Mouse (Mus musculus): ENCODE measurements around the gene Slit3. TPM values are rescaled to one million over a fixed set of nuclear protein-coding genes. Genes with fewer than 3 reads are reported as not detected.

Gene Slit3
- total and polyA plus RNA-seq, 3 experiments, result 0.55 to 4.8 (median 2.8) TPM

DNA sequence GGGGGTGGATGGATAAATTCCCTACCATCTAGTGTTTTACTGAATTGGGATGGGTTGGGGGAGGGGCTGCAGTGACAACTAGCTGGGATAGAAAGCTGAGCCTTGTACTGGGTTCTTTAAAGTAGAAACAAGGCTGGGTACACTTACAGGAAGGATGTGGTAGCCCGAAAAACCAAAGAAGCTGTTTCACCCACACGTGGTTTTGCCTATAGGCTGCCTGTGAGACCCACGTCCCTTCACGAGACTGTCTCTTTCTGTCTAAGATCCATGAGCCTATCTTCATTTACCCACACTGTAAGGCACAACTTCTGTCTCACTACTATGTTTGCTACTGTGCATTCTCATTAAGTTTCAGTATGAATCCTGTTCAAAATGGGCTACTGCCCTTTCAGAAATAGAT lies 384.3 kb downstream of the Slit3 start:
- dilution Hi-C loops (cut with MboI; ENCODE audit: extremely low pct_ligation_motif_present, extremely low pct_unique_long_range_greater_than_20kb, low sequenced_read_pairs), result no loop called here
- no peak overlapping the region for H3K4me3 ChIP-seq (replicated peaks in 1 of 3; ENCODE audit: low read depth in 2 of 3, low read length in 2 of 3, poor library complexity in 1 of 3)

DNA sequence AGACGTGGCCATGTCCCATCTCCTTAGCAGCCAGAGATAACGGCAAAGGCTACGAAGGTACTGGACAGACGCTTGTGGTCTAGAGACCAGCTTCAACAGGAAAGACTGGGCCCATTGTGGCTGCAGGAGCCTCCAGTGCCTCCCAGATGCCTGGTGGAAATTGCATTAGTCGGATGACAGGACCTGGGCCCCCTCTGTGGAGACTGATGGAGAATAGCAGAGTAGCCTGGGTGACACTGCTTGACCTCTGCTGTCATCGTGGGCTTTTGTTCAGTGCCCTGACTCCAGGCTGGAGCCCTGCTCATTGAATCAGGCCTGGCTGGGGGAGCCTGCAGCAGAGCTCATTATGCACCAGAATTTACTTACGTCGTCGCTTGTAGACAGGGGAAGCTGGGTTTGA lies 384.8 kb downstream of the Slit3 start:
- H3K79me2 ChIP-seq (replicated peaks; ENCODE audit: control insufficient read depth, extremely low read depth, insufficient read depth, poor library complexity, severe bottlenecking), result no peaks in the 10 kb centered on the region
- no peak for TF ChIP-seq MAX (IDR thresholded peaks at IDR 0.05; ENCODE audit: low read length)
- TF ChIP-seq RCOR1 (conservative IDR thresholded peaks at IDR 0.05; ENCODE audit: low read depth, low read length), result no peak
- no peak for TF ChIP-seq HCFC1 (IDR thresholded peaks at IDR 0.05; ENCODE audit: low read depth, low read length)
- TF ChIP-seq EP300 (IDR thresholded peaks at IDR 0.05; ENCODE audit: low read length), result no peak
- TF ChIP-seq CHD2 (IDR thresholded peaks at IDR 0.05; ENCODE audit: low read length), result no peak
- no peak for TF ChIP-seq GABPA (IDR thresholded peaks at IDR 0.05; ENCODE audit: insufficient replicate concordance, low read depth, low read length)
- TF ChIP-seq ZMIZ1 (IDR thresholded peaks at IDR 0.05; ENCODE audit: low read depth, low read length), result no peak
- no peak for TF ChIP-seq E2F4 (IDR thresholded peaks at IDR 0.05; ENCODE audit: insufficient replicate concordance, low read depth, low read length)
- no peak for TF ChIP-seq RAD21 (IDR thresholded peaks at IDR 0.05; ENCODE audit: low read depth, low read length)
- no peak for TF ChIP-seq ETS1 (conservative IDR thresholded peaks at IDR 0.05; ENCODE audit: low read depth, low read length)
- TF ChIP-seq MYC (IDR thresholded peaks at IDR 0.05; ENCODE audit: low read depth, low read length), result no peak
- TF ChIP-seq CTCF (conservative IDR thresholded peaks at IDR 0.05 in 1 of 2, IDR thresholded peaks at IDR 0.05 in 1 of 2; ENCODE audit: low read depth in 2 of 2, low read length in 2 of 2), result no peak
- no peak for TF ChIP-seq BHLHE40 (IDR thresholded peaks at IDR 0.05; ENCODE audit: low read depth, low read length)
- no peak for TF ChIP-seq IRF4 (IDR thresholded peaks at IDR 0.05; ENCODE audit: low read depth, low read length)
- no peak for TF ChIP-seq JUND (conservative IDR thresholded peaks at IDR 0.05; ENCODE audit: low read depth, low read length)
- no peak for TF ChIP-seq CHD1 (IDR thresholded peaks at IDR 0.05; ENCODE audit: low read depth, low read length)
- no peak for TF ChIP-seq MEF2A (IDR thresholded peaks at IDR 0.05; ENCODE audit: borderline replicate concordance, low read depth, low read length)
- TF ChIP-seq ZKSCAN1 (IDR thresholded peaks at IDR 0.05; ENCODE audit: borderline replicate concordance, low read depth, low read length), result no peak
- no peak for TF ChIP-seq SIN3A (IDR thresholded peaks at IDR 0.05; ENCODE audit: low read length)
- no peaks in the 10 kb centered on the region for H3K36me3 ChIP-seq (replicated peaks in 1 of 2; ENCODE audit: control insufficient read depth in 1 of 2, insufficient read depth in 1 of 2, low read length in 1 of 2)
- no peaks in the 10 kb centered on the region for H3K27me3 ChIP-seq (replicated peaks)
- H3K4me3 ChIP-seq (replicated peaks in 1 of 3; ENCODE audit: low read depth in 2 of 3, low read length in 2 of 3, poor library complexity in 1 of 3), result no peak overlapping the region
- dilution Hi-C loops (cut with MboI; ENCODE audit: extremely low pct_ligation_motif_present, extremely low pct_unique_long_range_greater_than_20kb, low sequenced_read_pairs), result no loop called here
- H3K9me3 ChIP-seq (replicated peaks; ENCODE audit: low read length), result no peaks in the 10 kb centered on the region
- no peak for DNase-seq (ENCODE audit: extremely low read depth)
- H3K4me2 ChIP-seq (ENCODE audit: insufficient read depth, low read depth, poor library complexity, severe bottlenecking), result no peak overlapping the region
- no peak overlapping the region for H3K9ac ChIP-seq (ENCODE audit: insufficient read depth, low read depth)
- H3K4me1 ChIP-seq (ENCODE audit: control insufficient read depth in 1 of 2, insufficient read depth in 2 of 2), result peaks cover 2 to 32% of the 10 kb centered on the region in 2 experiments; a peak in 3 of 4 replicates
- in situ Hi-C loops (cut with MboI; ENCODE audit: low pct_ligation_motif_present, low pct_unique_long_range_greater_than_20kb, low sequenced_read_pairs), result no loop called here
- no peak overlapping the region for H3K27ac ChIP-seq (ENCODE audit: insufficient read depth, low read depth)

More for the DNA sequence above, 384.3 kb downstream of the Slit3 start:
- Histone ChIP-seq H3K4me1 (ENCODE audit: control insufficient read depth in 1 of 2, insufficient read depth in 2 of 2) (peaks cover 0 to 27% of the 10 kb centered on the region in 2 experiments; a peak in 2 of 4 replicates), H3K27ac (ENCODE audit: insufficient read depth, low read depth) (no peak overlapping the region), H3K9me3 (replicated peaks; ENCODE audit: low read length) (no peaks in the 10 kb centered on the region), H3K79me2 (replicated peaks; ENCODE audit: control insufficient read depth, extremely low read depth, insufficient read depth, poor library complexity, severe bottlenecking) (no peaks in the 10 kb centered on the region), H3K4me2 (ENCODE audit: insufficient read depth, low read depth, poor library complexity, severe bottlenecking) (0 out of 2 replicates have a peak overlapping the region, but pooled peaks have one; percentile 18), H3K9ac (ENCODE audit: insufficient read depth, low read depth) (no peak overlapping the region), H3K27me3 (replicated peaks) (no peaks in the 10 kb centered on the region), H3K36me3 (replicated peaks in 1 of 2; ENCODE audit: control insufficient read depth in 1 of 2, insufficient read depth in 1 of 2, low read length in 1 of 2) (no peaks in the 10 kb centered on the region)
- DNase-seq (ENCODE audit: extremely low read depth), result no peak
- TF ChIP-seq E2F4 (IDR thresholded peaks at IDR 0.05; ENCODE audit: insufficient replicate concordance, low read depth, low read length), result no peak
- no peak for TF ChIP-seq POLR2AphosphoS2 (IDR thresholded peaks at IDR 0.05; ENCODE audit: low read depth, low read length)
- TF ChIP-seq RCOR1 (conservative IDR thresholded peaks at IDR 0.05; ENCODE audit: low read depth, low read length), result no peak
- TF ChIP-seq ETS1 (conservative IDR thresholded peaks at IDR 0.05; ENCODE audit: low read depth, low read length), result no peak
- 0 out of 2 replicates have a peak, but pooled peaks have one; percentile 3 for TF ChIP-seq IRF4 (IDR thresholded peaks at IDR 0.05; ENCODE audit: low read depth, low read length)
- no peak for TF ChIP-seq ZNF384 (IDR thresholded peaks at IDR 0.05; ENCODE audit: low read depth, low read length)
- no peak for TF ChIP-seq KAT2A (IDR thresholded peaks at IDR 0.05; ENCODE audit: insufficient replicate concordance, low read length)
- TF ChIP-seq JUND (conservative IDR thresholded peaks at IDR 0.05; ENCODE audit: low read depth, low read length), result no peak
- TF ChIP-seq USF1 (IDR thresholded peaks at IDR 0.05; ENCODE audit: low read depth, low read length), result no peak
- no peak for TF ChIP-seq TBP (conservative IDR thresholded peaks at IDR 0.05; ENCODE audit: low read depth, low read length)
- no peak for TF ChIP-seq NRF1 (IDR thresholded peaks at IDR 0.05; ENCODE audit: low read depth, low read length)
- TF ChIP-seq RAD21 (IDR thresholded peaks at IDR 0.05; ENCODE audit: low read depth, low read length), result no peak
- no peak for TF ChIP-seq GABPA (IDR thresholded peaks at IDR 0.05; ENCODE audit: insufficient replicate concordance, low read depth, low read length)
- no peak for TF ChIP-seq PAX5 (IDR thresholded peaks at IDR 0.05; ENCODE audit: low read length)
- TF ChIP-seq MEF2A (IDR thresholded peaks at IDR 0.05; ENCODE audit: borderline replicate concordance, low read depth, low read length), result no peak
- no peak for TF ChIP-seq MXI1 (IDR thresholded peaks at IDR 0.05; ENCODE audit: low read depth, low read length)
- peak; percentile 39; the same call in 1 of the 2 replicates for TF ChIP-seq MAX (IDR thresholded peaks at IDR 0.05; ENCODE audit: low read length)
- no peak for TF ChIP-seq CHD2 (IDR thresholded peaks at IDR 0.05; ENCODE audit: low read length)
- TF ChIP-seq JUN (IDR thresholded peaks at IDR 0.05; ENCODE audit: insufficient read depth, low read depth, low read length), result no peak
- no peak for TF ChIP-seq MAZ (IDR thresholded peaks at IDR 0.05; ENCODE audit: low read depth, low read length)
- TF ChIP-seq ZC3H11A (IDR thresholded peaks at IDR 0.05; ENCODE audit: low read depth, low read length), result no peak
- TF ChIP-seq SMC3 (IDR thresholded peaks at IDR 0.05; ENCODE audit: low read depth, low read length), result no peak
- TF ChIP-seq ELF1 (IDR thresholded peaks at IDR 0.05; ENCODE audit: low read depth, low read length), result no peak
- TF ChIP-seq SIN3A (IDR thresholded peaks at IDR 0.05; ENCODE audit: low read length), result no peak
- no peak for TF ChIP-seq NELFE (IDR thresholded peaks at IDR 0.05; ENCODE audit: low read depth, low read length)
- no peak for TF ChIP-seq UBTF (IDR thresholded peaks at IDR 0.05; ENCODE audit: low read depth, low read length)
- TF ChIP-seq BHLHE40 (IDR thresholded peaks at IDR 0.05; ENCODE audit: low read depth, low read length), result 0 out of 2 replicates have a peak, but pooled peaks have one; percentile 32
- in situ Hi-C loops (cut with MboI; ENCODE audit: low pct_ligation_motif_present, low pct_unique_long_range_greater_than_20kb, low sequenced_read_pairs), result no loop called here
